Mouse (Mus musculus) thymus, postnatal 0 days (tissue): ENCODE results near the gene Olfr992. TPM values are rescaled to one million over a fixed set of nuclear protein-coding genes. Genes with fewer than 3 reads are reported as not detected.
"Not testable (repeated sequence)": the region's sequence is repeated elsewhere in the genome, so short reads cannot be mapped to it uniquely, and the experiment has no call there.

Experiments used
- DNase-seq: peaks from one replicate; pipeline ENCODE4 v3.0.0-alpha.2; 2015; ENCODE audit warnings: low spot score
- polyA plus RNA-seq: library from polyadenylated mRNA; unstranded; fragments of >200 nt; fragmentation: Nextera tagmentation; extraction: Ambion mirVana; gene quantifications from 2 replicates; pipeline ENCODE4 v1.2.1, GENCODE M21; 2015

The Olfr992 gene
- not detected in 2 replicates for polyA plus RNA-seq

DNA sequence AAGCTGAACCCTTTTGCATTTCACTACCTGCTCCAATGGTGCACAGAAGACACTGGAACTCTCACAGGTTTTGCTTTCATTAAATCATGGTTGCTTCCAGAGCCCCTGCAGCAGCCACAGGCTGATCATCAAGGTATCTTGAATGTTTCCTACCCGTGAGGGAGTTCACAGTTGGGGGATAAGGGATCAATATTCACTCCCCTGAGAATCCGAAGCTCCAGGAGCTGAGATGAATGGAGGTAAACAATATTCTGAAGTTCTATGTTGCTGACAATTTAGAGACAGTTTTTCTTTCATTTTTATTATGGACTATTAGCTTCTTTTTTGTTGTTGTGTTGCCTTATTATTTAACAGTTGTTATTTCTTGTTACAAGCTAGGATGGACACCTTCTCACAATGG lies at the start of gene Olfr992:
Olfr992 (minus strand) TSS at position 101 of the 400 bp plus-strand sequence.
- no peak for DNase-seq

DNA sequence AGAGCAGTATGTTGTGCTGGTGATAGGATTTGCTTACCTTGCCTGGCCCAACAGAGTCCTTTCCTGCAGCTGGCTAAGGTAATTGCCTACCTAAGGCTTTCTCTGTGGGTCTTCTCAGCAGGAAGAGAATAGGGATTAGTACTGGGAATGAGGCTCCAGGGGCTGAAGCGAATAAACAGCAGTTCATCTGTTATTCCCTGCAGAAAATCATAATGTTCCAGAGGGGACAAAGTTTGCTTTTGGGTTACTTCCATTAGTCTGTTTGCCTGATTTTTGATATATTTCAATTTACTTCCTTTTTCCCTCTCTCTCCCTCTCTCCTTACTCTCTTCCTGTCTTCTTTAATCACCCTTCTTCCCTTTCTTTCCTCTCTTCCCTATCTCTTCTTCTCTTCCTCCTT lies 34.3 kb upstream of the Olfr992 start, which contains the start of gene Olfr995:
Olfr995 (minus strand) TSS at position 101 of the 400 bp plus-strand sequence.
- DNase-seq, result no peak

DNA sequence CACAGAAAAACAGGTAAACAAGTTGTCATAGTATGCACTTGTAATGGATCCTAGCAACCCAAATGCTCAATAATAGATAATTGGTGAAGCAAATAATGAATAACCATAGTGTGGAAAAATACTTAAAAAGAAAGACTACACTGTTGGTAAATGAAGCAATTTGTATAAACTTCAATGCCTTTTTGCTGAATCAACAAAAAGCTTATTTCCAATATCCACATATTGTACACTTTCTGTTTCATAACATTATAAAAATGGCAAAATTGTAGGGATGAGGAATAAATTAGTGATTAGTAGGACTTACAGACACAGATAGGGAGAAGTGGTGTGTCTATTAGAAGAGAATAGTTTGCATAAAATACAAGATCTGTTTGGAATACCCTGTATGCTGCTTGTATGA lies 33.3 kb upstream of the Olfr992 start:
- no peak for DNase-seq

DNA sequence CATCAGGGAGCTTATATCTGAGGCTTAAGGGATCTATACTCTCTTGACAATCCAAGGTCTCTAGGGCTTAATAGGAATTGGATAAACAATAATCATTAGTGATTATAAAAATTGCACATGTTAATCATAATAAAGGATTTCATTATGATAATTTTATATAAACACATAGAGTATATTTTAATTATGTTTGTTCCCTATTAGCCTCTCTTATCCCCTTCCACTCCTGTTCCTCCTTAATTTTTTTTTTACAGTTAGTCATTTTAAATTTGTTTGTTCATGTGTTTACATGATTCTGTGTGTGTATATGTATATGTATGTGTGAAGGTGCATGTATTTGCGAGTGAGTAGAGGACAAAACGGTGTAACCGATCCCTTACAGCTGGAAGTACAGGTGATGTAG lies 27.1 kb upstream of the Olfr992 start, which contains the start of gene Olfr994:
Olfr994 (minus strand) TSS at position 101 of the 400 bp plus-strand sequence.
- DNase-seq, result no peak

DNA sequence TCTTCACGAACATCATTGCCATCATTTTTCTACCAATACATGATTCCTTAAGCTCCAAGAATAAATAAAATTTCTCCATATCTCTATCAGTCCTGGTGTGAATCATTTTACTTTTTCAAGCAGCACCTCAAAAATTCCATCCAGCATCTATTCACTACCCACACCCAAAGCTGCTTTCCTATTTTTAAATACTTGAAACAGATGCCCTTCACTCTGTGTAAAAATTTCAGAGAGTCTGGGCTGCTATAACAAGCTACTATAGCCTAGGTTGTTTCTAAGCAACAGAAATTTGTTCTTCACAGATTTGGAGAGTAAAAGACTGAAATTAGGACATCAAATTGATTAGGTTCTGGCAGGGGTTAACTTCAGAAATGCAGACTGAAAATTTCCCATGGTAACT lies 16.6 kb upstream of the Olfr992 start:
- DNase-seq, result no peak

DNA sequence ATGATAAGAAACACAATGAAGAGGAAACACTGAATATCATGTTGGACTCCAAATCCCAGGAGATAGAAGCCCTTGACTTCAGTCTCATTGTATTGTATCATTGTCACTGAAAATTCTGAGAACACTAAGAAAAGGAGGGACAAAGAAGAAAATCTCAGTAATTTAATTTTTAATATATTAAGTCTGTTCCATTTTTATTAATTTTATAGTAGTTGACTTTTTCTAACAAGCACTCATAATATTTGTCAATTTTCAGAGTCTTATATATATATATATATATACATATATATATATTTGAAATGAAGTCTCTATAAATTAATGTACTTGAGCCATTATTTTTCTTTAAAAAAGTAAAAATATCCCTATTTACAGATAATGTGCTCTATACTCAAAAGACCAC lies 5.5 kb upstream of the Olfr992 start, which contains the start of gene Olfr993:
Olfr993 (minus strand) TSS at position 101 of the 400 bp plus-strand sequence.
- DNase-seq, result no peak

DNA sequence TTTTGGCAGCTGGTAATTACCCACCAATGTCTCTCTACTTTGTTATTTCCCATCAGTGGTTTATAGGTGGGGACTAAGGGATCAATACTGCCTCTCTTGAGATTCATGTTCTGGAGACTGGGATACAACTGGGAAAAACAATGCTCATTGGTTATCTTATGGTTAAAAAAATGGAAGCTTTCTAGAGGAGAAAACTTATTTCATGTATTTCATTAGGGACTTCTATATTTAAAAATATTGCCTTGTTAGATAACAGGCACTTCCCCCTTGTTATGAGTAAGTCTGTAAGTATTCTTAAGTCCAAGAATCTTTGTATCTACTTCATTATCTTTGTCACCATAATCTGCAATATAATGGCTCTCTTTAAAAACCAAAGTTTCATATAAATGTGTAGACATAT lies 46.1 kb downstream of the Olfr992 start, which contains the start of gene Olfr988:
Olfr988 (minus strand) TSS at position 101 of the 400 bp plus-strand sequence.
- not testable (repeated sequence) for DNase-seq

Other genes with a start within 250 kb of the Olfr992 start
- gene Lrrc55, start 212.3 kb downstream of the Olfr992 start, polyA plus RNA-seq, result 0.13 and 0.17 TPM in 2 replicates
- gene Olfr987, start 70.2 kb downstream of the Olfr992 start, polyA plus RNA-seq, result not detected in 2 replicates
- gene Olfr988, start 46.2 kb downstream of the Olfr992 start, polyA plus RNA-seq, result not detected in 2 replicates
- gene Olfr993, start 5.4 kb upstream of the Olfr992 start, polyA plus RNA-seq, result not detected in 2 replicates
- not detected in 2 replicates for gene Olfr994, start 27.0 kb upstream of the Olfr992 start, polyA plus RNA-seq
- not detected in 2 replicates for gene Olfr995, start 34.2 kb upstream of the Olfr992 start, polyA plus RNA-seq
- 1.6 and 1.8 TPM in 2 replicates for gene 4833423E24Rik, start 109.6 kb upstream of the Olfr992 start, polyA plus RNA-seq
- gene Olfr996, start 169.7 kb upstream of the Olfr992 start, polyA plus RNA-seq, result not detected in 2 replicates
- not detected in 2 replicates for gene Olfr998, start 179.5 kb upstream of the Olfr992 start, polyA plus RNA-seq
- not detected in 2 replicates for gene Olfr1000, start 202.4 kb upstream of the Olfr992 start, polyA plus RNA-seq
- not detected in 2 replicates for gene Olfr1002, start 241.2 kb upstream of the Olfr992 start, polyA plus RNA-seq